8 mouse cellular contexts compared by ENCODE assay signal in the genomic region with DNA sequence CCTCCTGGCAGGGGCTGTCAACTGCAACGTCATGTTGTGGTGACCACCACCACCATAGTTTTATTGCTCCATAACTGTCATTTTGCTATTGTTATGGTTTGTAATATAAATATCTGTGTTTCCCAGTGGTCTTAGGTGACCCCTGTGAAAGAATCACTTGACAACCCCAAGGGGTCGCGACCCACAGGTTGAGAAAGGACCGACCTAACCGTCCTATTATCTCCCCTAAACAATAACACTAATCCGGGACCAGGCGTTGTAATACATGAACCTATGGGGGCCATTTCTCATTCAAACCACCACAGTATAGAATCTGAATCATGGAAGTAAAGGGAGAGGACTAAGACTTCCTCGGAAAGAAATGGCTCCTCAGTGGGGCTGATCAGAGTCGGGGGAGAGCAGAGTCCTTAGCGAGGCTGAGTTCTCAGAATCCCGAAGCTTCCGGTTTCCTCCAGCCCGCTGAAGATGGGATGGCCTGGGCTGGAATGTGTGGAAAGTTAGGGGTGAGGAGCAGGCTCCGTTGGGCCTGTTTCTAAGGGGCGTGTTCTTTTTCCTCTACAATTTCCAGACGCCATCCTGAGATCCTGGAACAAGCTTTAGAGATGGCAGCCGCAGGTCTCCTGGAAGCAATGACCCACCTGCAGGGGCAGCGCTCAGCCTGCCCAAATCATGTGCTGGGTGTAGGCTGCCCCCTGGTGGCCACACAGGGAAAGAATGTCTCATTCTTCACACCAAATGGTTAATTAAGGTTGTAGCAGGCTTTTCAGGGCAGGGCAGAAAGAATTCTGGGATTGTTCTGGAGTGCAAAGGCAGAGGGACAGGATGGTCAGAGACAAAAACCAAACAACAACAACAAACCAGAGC. TPM values are rescaled to one million over a fixed set of nuclear protein-coding genes. Genes with fewer than 3 reads are reported as not detected.
A peak's percentile ranks its signal among the peaks of the same experiment; 100 is the strongest.
DNase-seq lines count a peak whose midpoint lies in the region; ATAC-seq and TF ChIP-seq lines count a peak whose summit lies in the region.

No protein-coding gene starts in this region.

- H3K4me2 ChIP-seq in hindbrain, embryonic 16.5 days (ENCODE audit: low read length) = peak overlapping the region; percentile 63

- peaks cover 19% of the 10 kb centered on the region for H3K4me1 ChIP-seq in hindbrain, embryonic 16.5 days (ENCODE audit: control insufficient read depth, insufficient read depth, low read depth, low read length)
- peaks cover 93% of the 10 kb centered on the region for H3K4me1 ChIP-seq in megakaryocyte, embryonic 14.5 days

- H3K27me3 ChIP-seq in hindbrain, embryonic 16.5 days (replicated peaks; ENCODE audit: control insufficient read depth, insufficient read depth, low read length) = no peaks in the 10 kb centered on the region
- peaks cover 5% of the 10 kb centered on the region for H3K27me3 ChIP-seq in megakaryocyte, embryonic 14.5 days (replicated peaks)

- peak overlapping the region; percentile 59 for H3K9ac ChIP-seq in hindbrain, embryonic 16.5 days (ENCODE audit: low read depth, low read length)

- 22% methylated on average over 18 of the region's 18 CpGs for WGBS in hindbrain, embryonic 16.5 days

- peaks cover 12% of the 10 kb centered on the region; the same call in 1 of the 2 replicates for H3K36me3 ChIP-seq in hindbrain, embryonic 16.5 days (ENCODE audit: control insufficient read depth, insufficient read depth, low read length)
- H3K36me3 ChIP-seq in megakaryocyte, embryonic 14.5 days (replicated peaks; ENCODE audit: low read length) = peaks cover 43% of the 10 kb centered on the region

- H3K4me3 ChIP-seq in gastrocnemius, adult 2 months = peak overlapping the region; percentile 59
- H3K4me3 ChIP-seq in hindbrain, embryonic 16.5 days (ENCODE audit: low read length) = peak overlapping the region; percentile 33
- H3K4me3 ChIP-seq in left cerebral cortex, adult 2 months = peak overlapping the region; percentile 31; the same call in 1 of the 2 replicates
- H3K4me3 ChIP-seq in megakaryocyte, embryonic 14.5 days (replicated peaks) = peak overlapping the region; percentile 73

- intact Hi-C loops in gastrocnemius, adult 2 months (cut with DNase I) = loop anchor here (10.0 kb wide), 1 partner anchor 352 kb away; a partner anchor contains a TSS
- intact Hi-C loops in left cerebral cortex, adult 2 months (cut with DNase I) = loop anchor here (1.0 to 2.0 kb wide), 2 partner anchors 83 to 174 kb away; no protein-coding TSS in a partner anchor

- DNase-seq in WW6 (ENCODE audit: low read depth, low spot score) = peak; percentile 81
- peak; percentile 95 to 97 for DNase-seq in cerebellum, postnatal 14 days
- DNase-seq in gastrocnemius, adult 2 months = peak; percentile 88
- peak; percentile 77 to 80 for DNase-seq in left cerebral cortex, adult 2 months (ENCODE audit: extremely low spot score in 1 of 2, low spot score in 2 of 2)
- DNase-seq in right cerebral cortex, postnatal 25 days = peak; percentile 67
- peak; percentile 84 for DNase-seq in yolk sac, embryonic 10.5 days (ENCODE audit: low spot score)

- ATAC-seq in hindbrain, embryonic 16.5 days = no peak

- H3K9me3 ChIP-seq in hindbrain, embryonic 16.5 days (ENCODE audit: control insufficient read depth, low read length) = no peaks in the 10 kb centered on the region
- no peaks in the 10 kb centered on the region for H3K9me3 ChIP-seq in megakaryocyte, embryonic 14.5 days

- no peak; the same call in none of the 2 replicates for TF ChIP-seq CTCF in gastrocnemius, adult 2 months (IDR thresholded peaks at IDR 0.05)
- peak; percentile 96 for TF ChIP-seq CTCF in left cerebral cortex, adult 2 months (IDR thresholded peaks at IDR 0.05)

- peak overlapping the region; percentile 95 for H3K27ac ChIP-seq in gastrocnemius, adult 2 months
- peak overlapping the region; percentile 32; the same call in 1 of the 2 replicates for H3K27ac ChIP-seq in hindbrain, embryonic 16.5 days (ENCODE audit: low read depth, low read length)
- H3K27ac ChIP-seq in left cerebral cortex, adult 2 months = no peak overlapping the region

RNA-seq across cellular contexts. Expression of a gene that starts 3.0 kb away (rescaled TPM):
- 1 to 10 TPM; 3.3 to 4.1 TPM for total RNA-seq in gastrocnemius, adult 2 months (2021)
- 13.8 and 13.9 TPM in 2 replicates for polyA plus RNA-seq in hindbrain, embryonic 16.5 days (2015; fragmentation: Nextera tagmentation; extraction: Ambion mirVana)
- total RNA-seq in left cerebral cortex, adult 2 months (2021) = 1 to 10 TPM; 8.3 TPM
- 30.7 and 32.1 TPM in 2 replicates for polyA plus RNA-seq in megakaryocyte, embryonic 14.5 days (2012; ENCODE audit: insufficient read depth, low replicate concordance)

RNA-seq across cellular contexts. Expression of a gene that starts 11.4 kb away (rescaled TPM):
- under 1 TPM in 1 of 2 experiments, not detected in 1; 0.18 TPM for total RNA-seq in gastrocnemius, adult 2 months (2021)
- 0.26 and 0.50 TPM in 2 replicates for polyA plus RNA-seq in hindbrain, embryonic 16.5 days (2015; fragmentation: Nextera tagmentation; extraction: Ambion mirVana)
- total RNA-seq in left cerebral cortex, adult 2 months (2021) = 1 to 10 TPM in 1 of 2 experiments, under 1 TPM in 1; 0.87 to 1.5 TPM
- polyA plus RNA-seq in megakaryocyte, embryonic 14.5 days (2012; ENCODE audit: insufficient read depth, low replicate concordance) = 3.5 and 5.8 TPM in 2 replicates

RNA-seq across cellular contexts. Expression of a gene that starts 15.6 kb away (rescaled TPM):
- 1 to 10 TPM; 7.1 to 9.8 TPM for total RNA-seq in gastrocnemius, adult 2 months (2021)
- 42.5 and 45.9 TPM in 2 replicates for polyA plus RNA-seq in hindbrain, embryonic 16.5 days (2015; fragmentation: Nextera tagmentation; extraction: Ambion mirVana)
- 10 to 100 TPM; 22.5 to 24.1 TPM for total RNA-seq in left cerebral cortex, adult 2 months (2021)
- polyA plus RNA-seq in megakaryocyte, embryonic 14.5 days (2012; ENCODE audit: insufficient read depth, low replicate concordance) = 17.7 and 36.8 TPM in 2 replicates

RNA-seq across cellular contexts. Expression of a gene that starts 20.3 kb away (rescaled TPM):
- total RNA-seq in gastrocnemius, adult 2 months (2021) = 10 to 100 TPM; 12.5 to 14.4 TPM
- 91.5 and 101 TPM in 2 replicates for polyA plus RNA-seq in hindbrain, embryonic 16.5 days (2015; fragmentation: Nextera tagmentation; extraction: Ambion mirVana)
- total RNA-seq in left cerebral cortex, adult 2 months (2021) = 10 to 100 TPM; 41.1 to 44.7 TPM
- polyA plus RNA-seq in megakaryocyte, embryonic 14.5 days (2012; ENCODE audit: insufficient read depth, low replicate concordance) = 2.8 and 12.4 TPM in 2 replicates

RNA-seq across cellular contexts. Expression of a gene that starts 28.5 kb away (rescaled TPM):
- total RNA-seq in gastrocnemius, adult 2 months (2021) = 1 to 10 TPM; 1.5 to 2.2 TPM
- 17.9 and 19.0 TPM in 2 replicates for polyA plus RNA-seq in hindbrain, embryonic 16.5 days (2015; fragmentation: Nextera tagmentation; extraction: Ambion mirVana)
- 1 to 10 TPM; 2.7 to 3.1 TPM for total RNA-seq in left cerebral cortex, adult 2 months (2021)
- 10.4 TPM in 1 of 2 replicates, not detected in the other for polyA plus RNA-seq in megakaryocyte, embryonic 14.5 days (2012; ENCODE audit: insufficient read depth, low replicate concordance)
